Mouse (Mus musculus) lung, postnatal 14 days (tissue): Measurements from ENCODE around the gene Ube2cbp.

ENCODE experiments used
- DNase-seq: peaks from one replicate; pipeline ENCODE4 v3.0.0; 2021

The Ube2cbp gene

DNA sequence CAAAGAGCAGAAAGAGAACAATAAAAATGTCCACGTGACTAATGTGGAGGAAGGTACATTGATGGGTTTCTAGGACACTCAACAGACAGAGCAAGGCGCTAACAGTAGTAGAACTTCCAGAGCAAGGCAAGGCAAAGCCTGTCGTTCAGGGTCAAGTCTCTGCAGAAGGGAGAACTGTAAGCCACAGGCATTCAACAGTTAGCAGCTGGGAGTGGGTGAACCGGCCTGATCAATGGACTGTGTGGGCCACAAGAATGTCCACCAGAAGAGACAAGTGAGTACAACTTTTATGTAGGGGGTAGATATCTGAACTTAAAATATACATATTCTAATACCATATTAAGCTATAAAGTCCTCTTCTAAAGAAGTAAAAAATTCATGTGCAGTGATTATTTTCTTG lies 41.4 kb downstream of the Ube2cbp start:
- no peak for DNase-seq

DNA sequence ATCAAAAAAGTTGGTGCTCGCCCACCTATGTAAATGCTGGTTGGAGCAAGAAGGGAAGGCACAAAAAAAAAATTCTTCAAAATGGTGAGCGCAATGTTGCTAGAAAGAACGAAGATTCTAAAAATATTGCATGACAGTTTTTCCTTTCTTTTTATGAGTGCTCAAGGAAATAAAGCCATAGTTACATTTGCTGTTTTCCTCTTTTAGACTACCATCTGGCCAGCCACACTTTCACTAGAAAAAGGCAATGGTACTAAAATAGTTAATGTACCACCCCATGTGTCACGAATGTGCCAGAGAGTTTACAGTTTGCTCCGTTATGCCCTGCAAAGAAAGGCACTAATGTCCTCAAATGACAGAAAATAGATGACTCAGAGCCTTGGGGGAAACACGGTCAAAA lies 45.4 kb downstream of the Ube2cbp start:
- DNase-seq = no peak

- no peak for DNase-seq
These were observed 46.8 kb downstream of the Ube2cbp start for GRCm38 (mm10) chr9:86417971-86418370.

- no peak for DNase-seq
These were observed 69.0 kb downstream of the Ube2cbp start for GRCm38 (mm10) chr9:86395785-86396184.

GRCm38 (mm10) chr9:86395012-86395411 lies 69.7 kb downstream of the Ube2cbp start:
- DNase-seq = no peak

GRCm38 (mm10) chr9:86393586-86394272 lies 71.0 kb downstream of the Ube2cbp start:
- DNase-seq = no peak

- DNase-seq = no peak
These were observed 73.3 kb downstream of the Ube2cbp start for GRCm38 (mm10) chr9:86391467-86391866.

- no peak for DNase-seq
These were observed 74.0 kb downstream of the Ube2cbp start for GRCm38 (mm10) chr9:86390713-86391112.

DNA sequence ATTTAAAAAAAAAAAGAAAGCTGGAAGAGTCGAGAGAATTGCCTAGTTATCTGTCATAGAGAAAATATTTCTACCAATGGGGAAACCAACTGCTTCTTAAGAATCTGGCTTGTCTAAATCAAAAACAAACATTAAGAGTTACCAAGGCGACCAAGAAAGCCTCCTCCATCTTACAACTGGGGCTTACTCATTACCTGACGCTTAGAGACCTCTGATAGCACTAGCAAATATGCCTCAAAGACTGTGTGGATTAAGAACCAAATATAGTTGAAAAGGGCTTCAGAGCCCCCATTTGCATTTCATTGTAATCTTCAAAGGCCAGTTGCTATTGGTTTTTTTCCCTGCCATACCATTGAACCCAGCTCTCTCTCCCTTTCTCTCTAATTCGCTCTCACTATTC lies 76.2 kb downstream of the Ube2cbp start:
- no peak for DNase-seq

DNA sequence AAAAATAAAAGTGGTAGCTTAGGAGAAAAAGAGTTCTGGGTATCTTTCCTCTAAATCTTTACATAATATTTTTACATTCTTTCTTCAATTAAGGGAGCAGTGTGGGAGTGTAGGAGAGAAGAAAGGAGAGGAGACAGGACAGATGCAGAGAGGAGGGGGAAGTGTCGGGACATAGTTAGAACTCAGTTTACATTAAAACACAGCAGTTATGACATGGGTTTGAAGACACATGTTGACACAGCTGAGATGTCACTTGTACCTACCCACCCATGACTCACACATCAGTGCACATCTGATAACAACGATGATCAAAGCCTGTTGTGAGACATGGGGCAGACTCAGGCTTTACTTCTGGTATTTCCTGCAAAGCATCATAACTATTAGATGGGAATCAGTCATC lies 87.8 kb downstream of the Ube2cbp start:
- no peak for DNase-seq

DNA sequence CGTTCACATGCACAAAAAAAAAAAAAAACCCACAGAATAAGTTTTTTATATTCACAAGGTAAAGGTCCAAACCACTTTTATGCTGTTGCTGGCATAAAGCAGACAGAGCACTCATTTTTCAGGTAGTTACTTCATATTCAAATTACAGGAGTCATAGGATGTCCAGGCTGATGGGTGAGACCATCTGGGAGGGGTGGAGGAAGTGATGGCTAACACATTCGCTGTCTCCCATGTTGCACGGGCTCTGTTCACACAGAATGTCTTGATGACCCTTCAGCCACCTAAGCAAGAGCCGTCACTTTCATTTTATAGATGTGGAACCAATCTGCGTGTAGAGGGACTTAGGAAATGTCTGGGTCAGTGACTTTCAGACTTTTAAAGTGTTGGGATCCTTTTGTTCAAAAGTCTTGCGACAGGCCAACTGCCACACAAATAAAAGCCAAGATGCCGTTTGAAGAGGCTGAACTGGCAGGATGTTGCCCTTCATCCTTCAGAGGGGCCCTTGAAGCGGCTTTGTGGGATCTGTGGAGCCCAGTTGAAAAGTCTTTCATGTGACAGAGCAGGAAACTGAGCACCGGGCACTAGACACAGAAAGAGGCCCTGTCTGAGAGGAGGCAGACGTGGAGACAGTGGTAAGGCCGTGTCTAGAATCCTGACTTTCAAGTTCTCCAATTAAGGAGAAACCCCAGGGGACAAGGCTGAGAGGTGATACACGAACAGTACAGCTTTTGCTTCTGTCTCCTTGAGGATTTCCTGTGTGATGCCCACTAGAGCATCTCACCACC lies 91.8 kb downstream of the Ube2cbp start:
- no peak for DNase-seq

DNA sequence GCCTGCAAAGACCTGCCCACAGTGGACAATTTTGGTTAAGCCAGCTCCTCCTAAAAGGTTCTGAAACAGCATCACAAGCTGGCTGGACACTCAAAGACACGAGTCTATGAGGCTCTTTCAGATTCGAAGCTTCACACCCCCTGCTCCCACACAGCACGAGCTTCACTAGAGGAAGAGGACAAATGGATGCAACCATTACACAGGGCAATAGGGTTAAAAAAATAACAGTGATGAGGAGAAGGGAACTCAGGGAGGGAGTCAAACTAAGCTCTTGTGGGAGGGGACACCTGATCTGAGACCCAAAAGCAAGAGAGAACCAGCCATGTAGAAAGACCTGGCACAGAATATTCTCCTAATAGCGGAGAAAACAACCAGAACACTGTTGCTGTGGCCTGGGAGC lies 95.5 kb downstream of the Ube2cbp start:
- no peak for DNase-seq

- DNase-seq = peak; percentile 8
These were observed 104.2 kb downstream of the Ube2cbp start for GRCm38 (mm10) chr9:86360536-86360935.

GRCm38 (mm10) chr9:86355851-86356250 lies 108.9 kb downstream of the Ube2cbp start:
- DNase-seq = no peak

- DNase-seq = no peak
These were observed 113.3 kb downstream of the Ube2cbp start for GRCm38 (mm10) chr9:86351491-86351890.

DNA sequence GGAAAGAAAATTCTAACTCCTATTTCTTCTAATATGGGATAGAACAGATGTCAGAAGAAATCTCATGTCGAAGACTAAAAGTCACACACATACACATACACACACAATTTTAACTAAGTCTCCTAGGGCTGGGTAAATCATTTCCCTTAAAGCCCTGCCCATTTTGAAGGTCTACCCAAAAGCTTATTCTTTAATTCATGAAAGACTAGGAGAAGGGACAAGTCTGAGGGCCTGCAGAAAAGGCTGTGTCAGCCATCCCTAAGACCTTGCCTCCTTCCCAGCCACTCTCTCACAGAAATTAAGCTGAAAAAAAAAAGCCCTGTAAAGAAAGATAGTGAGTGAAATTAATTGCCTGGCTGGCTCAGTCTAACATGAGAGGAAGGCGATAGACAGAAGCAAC lies 128.0 kb downstream of the Ube2cbp start:
- DNase-seq = no peak

DNA sequence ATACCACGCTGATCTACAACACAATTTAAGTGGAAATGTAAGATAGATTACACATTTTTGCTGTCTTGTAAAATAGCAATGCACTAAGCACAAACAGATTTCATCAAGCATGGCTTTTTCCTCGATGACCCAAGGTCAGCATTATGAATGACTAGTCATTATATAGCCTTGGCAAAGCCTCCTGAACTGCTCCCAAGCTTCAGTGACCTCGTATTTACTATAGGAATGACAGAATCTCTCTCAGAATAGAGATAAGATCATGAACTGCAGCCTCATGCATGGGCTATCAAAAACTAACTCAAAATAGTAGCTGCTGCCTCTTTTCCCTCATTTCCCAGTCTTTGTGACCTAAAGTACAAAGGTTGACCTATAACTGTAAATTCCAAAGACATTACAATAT lies 128.4 kb downstream of the Ube2cbp start:
- no peak for DNase-seq

GRCm38 (mm10) chr9:86335588-86335987 lies 129.2 kb downstream of the Ube2cbp start:
- DNase-seq = no peak

DNA sequence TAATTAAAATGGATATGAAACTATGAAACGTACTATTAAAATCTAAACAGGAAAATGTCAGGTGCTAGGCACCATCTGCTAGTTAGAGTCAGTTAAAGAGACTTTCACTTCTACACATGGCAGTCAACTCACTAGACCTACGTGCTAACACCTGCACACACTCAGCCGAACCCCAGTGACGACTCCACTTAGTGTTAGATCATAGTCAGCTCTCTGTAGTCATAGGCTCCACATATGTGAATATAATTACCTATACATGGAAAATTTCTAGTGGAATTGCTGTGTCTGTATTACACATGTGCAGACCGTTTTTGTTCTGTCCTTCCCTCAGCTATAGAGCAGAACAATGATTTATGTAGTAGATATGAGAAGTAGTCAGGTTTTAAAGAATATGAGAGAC lies 130.4 kb downstream of the Ube2cbp start:
- DNase-seq = no peak

DNA sequence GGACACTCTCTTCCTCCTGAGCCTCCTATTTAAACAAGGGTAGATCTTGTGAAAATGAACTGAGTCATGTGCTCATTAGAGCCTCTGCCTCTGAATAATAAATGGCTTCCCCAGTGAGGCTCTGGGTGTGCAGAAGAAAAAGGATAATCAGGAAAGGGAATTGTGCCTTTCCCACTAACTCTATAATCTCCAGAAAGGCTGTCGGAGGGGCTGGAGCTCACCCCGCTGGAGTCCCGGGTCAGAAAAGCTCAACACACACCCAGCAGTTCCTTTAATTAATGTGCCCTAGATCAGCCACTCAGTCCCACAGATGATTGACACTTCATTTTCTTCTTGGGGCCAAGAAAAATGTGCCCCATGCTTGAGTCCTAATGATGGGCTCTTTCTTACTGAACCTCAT lies 134.2 kb downstream of the Ube2cbp start:
- no peak for DNase-seq

- no peak for DNase-seq
These were observed 136.5 kb downstream of the Ube2cbp start for GRCm38 (mm10) chr9:86328270-86328669.

GRCm38 (mm10) chr9:86327341-86327740 lies 137.4 kb downstream of the Ube2cbp start:
- DNase-seq = no peak

DNA sequence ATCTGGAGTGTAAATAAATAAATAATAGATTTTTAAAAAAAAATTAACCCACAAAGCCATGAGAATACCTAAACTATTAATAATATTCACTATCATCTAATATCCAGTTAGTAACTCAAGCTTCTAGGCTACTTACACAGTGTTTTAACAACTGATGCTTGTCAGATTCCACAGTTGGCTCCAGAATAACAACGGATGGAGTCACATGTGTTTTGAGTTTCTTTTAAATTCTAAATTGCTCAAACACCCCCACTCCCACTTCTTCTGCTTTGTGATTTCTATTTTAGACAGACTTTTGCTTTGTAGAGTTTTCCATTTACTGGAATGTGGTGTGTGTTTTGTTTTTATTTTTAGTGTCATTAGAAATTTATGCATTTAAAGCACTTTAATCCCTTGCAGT lies 140.0 kb downstream of the Ube2cbp start:
- DNase-seq = no peak

DNA sequence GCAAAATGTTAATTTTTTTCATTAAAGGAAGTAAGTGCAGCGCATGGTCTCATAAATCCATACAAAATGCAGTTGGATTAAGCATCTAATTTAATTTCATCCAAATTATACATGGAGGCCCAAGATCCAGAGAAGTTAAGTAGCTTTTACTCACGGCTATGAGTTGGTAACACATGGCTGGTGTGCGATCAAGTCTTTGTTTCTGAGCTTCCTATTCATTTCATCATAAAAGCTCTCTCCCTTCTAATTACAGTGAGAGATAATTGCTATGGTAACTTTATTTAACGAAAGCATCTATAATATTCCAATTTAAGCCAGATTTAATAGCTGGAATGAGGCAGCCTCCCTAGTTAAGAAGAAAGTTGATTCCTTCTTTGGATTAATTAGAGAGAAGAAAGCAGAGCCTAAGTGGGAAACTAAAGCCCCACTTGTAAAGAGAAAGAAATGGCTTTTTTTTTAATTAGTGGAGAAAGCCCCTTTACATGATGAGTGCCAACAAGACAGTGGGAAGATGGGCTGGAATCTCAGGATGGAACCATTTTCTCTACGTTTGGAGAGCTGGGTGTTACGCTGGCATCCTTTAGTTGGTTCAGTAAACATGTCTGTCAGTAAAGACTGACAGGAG lies 145.1 kb downstream of the Ube2cbp start:
- DNase-seq = no peak
